Mouse (Mus musculus) C2C12 (cell line): ENCODE data around the gene Sf1. TPM values are rescaled to one million over a fixed set of nuclear protein-coding genes. Genes with fewer than 3 reads are reported as not detected.

Experiments
- H3K27me3 ChIP-seq: one replicate; pipeline ENCODE4 v1.6.1; 2011; ENCODE audit not compliant: control insufficient read depth, insufficient read depth, insufficient read length
- H3K36me3 ChIP-seq: one replicate; pipeline ENCODE4 v1.6.1; 2011; ENCODE audit not compliant: control insufficient read depth, insufficient read depth
- H3K4me3 ChIP-seq: one replicate; pipeline ENCODE4 v1.5.1; 2011; ENCODE audit warnings: mild to moderate bottlenecking, control low read depth; ENCODE audit not compliant: poor library complexity, insufficient read depth, severe bottlenecking
- H3K79me2 ChIP-seq: one replicate; pipeline ENCODE4 v1.6.1; 2011; ENCODE audit not compliant: control insufficient read depth, insufficient read depth
- H3K79me3 ChIP-seq: one replicate; pipeline ENCODE4 v1.6.1; 2011; ENCODE audit warnings: low read depth, control low read depth
- H3ac ChIP-seq: one replicate; pipeline ENCODE3; 2011; ENCODE audit warnings: low read depth; ENCODE audit not compliant: control insufficient read depth, insufficient read length
- CEBPB ChIP-seq: IDR thresholded peaks from one replicate; pipeline ENCODE4 v1.6.1; 2011; ENCODE audit warnings: low read depth, mild to moderate bottlenecking, control low read depth, moderate library complexity
- CTCF ChIP-seq: IDR thresholded peaks from one replicate; pipeline ENCODE4 v1.5.1; 2011; ENCODE audit not compliant: control insufficient read depth, insufficient read depth, insufficient read length
- FOSL1 ChIP-seq: IDR thresholded peaks from one replicate; pipeline ENCODE4 v1.8.0; 2011; ENCODE audit warnings: mild to moderate bottlenecking, low read length; ENCODE audit not compliant: poor library complexity, insufficient read depth, severe bottlenecking
- MAX ChIP-seq: IDR thresholded peaks from one replicate; pipeline ENCODE4 v1.6.1; 2011; ENCODE audit warnings: mild to moderate bottlenecking, control low read depth
- MYOD1 ChIP-seq: IDR thresholded peaks from one replicate; pipeline ENCODE4 v1.6.1; 2011; ENCODE audit warnings: low read depth; ENCODE audit not compliant: control insufficient read depth, insufficient read length
- MYOG ChIP-seq: IDR thresholded peaks from one replicate; pipeline ENCODE4 v1.6.1; 2011; ENCODE audit not compliant: control insufficient read depth, insufficient read length; ENCODE audit errors: extremely low read depth
- USF1 ChIP-seq: IDR thresholded peaks from one replicate; pipeline ENCODE4 v1.6.1; 2011; ENCODE audit warnings: low read depth, mild to moderate bottlenecking, control low read depth, moderate library complexity
- polyA plus RNA-seq: library from polyadenylated mRNA; unstranded; fragments of >200 nt; fragmentation: generic; extraction: Trizol; gene quantifications from one replicate; pipeline ENCODE4 v1.2.1, GENCODE M21; 2012; ENCODE audit warnings: missing spikeins

The Sf1 gene
- polyA plus RNA-seq, 1 experiment: 138 TPM

DNA sequence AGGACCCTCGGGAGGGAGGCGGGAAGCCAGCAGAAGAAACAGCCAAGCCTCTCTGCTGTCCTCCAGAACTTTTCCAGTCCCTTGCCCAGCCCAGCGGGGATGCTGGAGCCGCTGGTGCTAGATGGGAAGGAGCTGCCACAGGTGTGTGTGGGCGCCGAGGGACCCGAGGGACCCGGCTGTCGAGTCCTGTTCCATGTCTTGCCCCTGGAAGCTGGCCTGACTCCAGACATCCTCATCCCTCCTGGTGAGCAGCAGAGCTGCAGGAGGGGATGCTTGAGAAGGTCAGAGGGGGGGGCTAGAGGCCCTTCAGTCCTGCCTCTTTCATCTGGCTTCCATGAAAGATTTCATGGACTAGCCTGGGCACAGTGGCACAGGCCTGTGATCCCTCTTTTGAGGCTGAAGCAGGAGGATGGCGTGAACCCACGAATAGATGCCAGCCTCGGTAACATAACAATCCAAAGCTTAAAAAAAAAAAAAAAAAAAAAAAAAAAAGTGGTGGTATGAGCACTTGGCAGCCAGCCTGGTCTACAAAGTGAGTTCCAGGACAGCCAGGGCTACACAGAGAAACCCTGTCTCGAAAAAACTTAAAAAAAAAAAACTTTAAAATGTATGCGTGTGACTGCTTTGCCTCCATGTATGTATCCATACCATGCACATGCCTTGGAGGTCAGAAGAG lies 11.9 kb upstream of the Sf1 start:
- H3K79me3 ChIP-seq: no peaks in the 10 kb centered on the region
- no peak for TF ChIP-seq MYOD1
- TF ChIP-seq CEBPB: no peak
- no peak overlapping the region for H3K4me3 ChIP-seq
- H3ac ChIP-seq: no peak overlapping the region
- no peaks in the 10 kb centered on the region for H3K36me3 ChIP-seq
- H3K79me2 ChIP-seq: no peaks in the 10 kb centered on the region
- H3K27me3 ChIP-seq: no peaks in the 10 kb centered on the region

DNA sequence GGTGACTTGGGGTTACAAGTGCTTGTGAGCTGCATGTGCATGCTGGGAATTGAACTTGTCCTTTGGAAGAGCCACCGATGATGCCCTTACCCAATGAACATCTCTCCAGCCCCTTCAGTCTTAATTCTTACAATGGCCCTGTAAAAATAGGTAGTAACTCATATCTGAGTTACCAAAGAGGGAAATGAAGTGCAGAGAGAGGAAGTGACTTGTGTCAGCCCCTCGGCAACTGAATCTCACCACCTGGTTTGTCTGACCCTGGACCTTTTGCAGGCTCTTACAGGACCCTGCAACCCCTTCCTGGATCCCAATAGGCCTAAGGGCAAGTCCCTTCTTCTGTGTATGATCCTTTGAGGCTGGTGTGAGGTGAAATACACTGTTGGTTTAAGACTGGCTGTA lies 11.4 kb upstream of the Sf1 start:
- H3K79me3 ChIP-seq: no peaks in the 10 kb centered on the region
- H3ac ChIP-seq: no peak overlapping the region
- TF ChIP-seq CTCF: no peak
- TF ChIP-seq CEBPB: no peak
- TF ChIP-seq MAX: no peak
- TF ChIP-seq MYOD1: no peak
- no peak for TF ChIP-seq FOSL1
- TF ChIP-seq MYOG: no peak
- no peak for TF ChIP-seq USF1
- no peaks in the 10 kb centered on the region for H3K79me2 ChIP-seq
- H3K4me3 ChIP-seq: no peak overlapping the region
- no peaks in the 10 kb centered on the region for H3K27me3 ChIP-seq
- H3K36me3 ChIP-seq: no peaks in the 10 kb centered on the region

DNA sequence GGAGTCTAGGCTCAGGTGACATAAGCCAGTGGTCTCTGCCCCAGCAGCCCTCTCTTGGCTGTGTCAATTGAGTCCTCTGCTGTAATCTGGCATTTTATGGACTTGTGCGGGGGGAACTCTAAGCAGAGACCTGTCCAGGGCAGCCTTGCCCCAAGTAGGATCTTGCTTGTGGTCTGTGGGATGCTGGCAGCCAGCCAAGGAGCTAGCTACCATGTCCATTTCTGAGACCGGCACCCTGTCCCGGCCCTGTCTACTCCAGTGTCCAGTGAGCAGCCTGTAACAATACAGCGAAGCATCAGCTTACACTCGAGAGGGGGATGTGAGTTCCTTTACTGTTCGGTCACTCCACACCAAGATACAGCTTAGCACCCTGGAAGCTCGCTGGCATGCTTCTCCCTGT lies 9.5 kb upstream of the Sf1 start:
- Histone ChIP-seq H3K4me3 (no peak overlapping the region), H3K79me3 (no peaks in the 10 kb centered on the region), H3K79me2 (no peaks in the 10 kb centered on the region), H3ac (no peak overlapping the region), H3K36me3 (no peaks in the 10 kb centered on the region), H3K27me3 (no peaks in the 10 kb centered on the region)
- TF ChIP-seq MYOG (no peak), CEBPB (no peak), USF1 (no peak), MYOD1 (no peak), MAX (no peak), CTCF (no peak), FOSL1 (no peak)

DNA sequence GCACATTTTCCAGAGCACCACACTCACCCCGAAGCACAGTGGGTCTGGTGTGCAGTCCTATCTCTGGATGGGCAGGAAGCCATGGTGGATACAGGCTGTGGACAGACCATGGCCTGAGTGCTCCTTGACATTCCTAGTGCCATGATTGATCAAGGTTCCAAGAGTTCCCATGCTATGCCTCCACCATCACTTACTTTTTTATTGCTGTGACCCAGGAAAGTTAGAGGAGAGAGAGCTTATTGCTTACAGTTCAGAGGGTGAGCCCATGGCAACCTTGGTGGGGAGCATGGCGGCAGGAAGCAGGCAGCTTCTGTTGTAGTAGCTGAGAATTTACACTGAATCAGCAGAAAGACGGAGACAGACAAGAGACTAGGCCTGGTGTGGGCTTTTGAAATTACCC lies 2.2 kb upstream of the Sf1 start:
- Histone ChIP-seq H3K79me2 (peaks cover 26% of the 10 kb centered on the region), H3K27me3 (no peaks in the 10 kb centered on the region), H3K4me3 (no peak overlapping the region), H3K79me3 (peaks cover 19% of the 10 kb centered on the region), H3ac (no peak overlapping the region), H3K36me3 (peaks cover 19% of the 10 kb centered on the region)
- no peak for TF ChIP-seq FOSL1
- no peak for TF ChIP-seq MAX
- no peak for TF ChIP-seq CEBPB
- TF ChIP-seq USF1: no peak
- no peak for TF ChIP-seq MYOG
- no peak for TF ChIP-seq CTCF
- TF ChIP-seq MYOD1: no peak

DNA sequence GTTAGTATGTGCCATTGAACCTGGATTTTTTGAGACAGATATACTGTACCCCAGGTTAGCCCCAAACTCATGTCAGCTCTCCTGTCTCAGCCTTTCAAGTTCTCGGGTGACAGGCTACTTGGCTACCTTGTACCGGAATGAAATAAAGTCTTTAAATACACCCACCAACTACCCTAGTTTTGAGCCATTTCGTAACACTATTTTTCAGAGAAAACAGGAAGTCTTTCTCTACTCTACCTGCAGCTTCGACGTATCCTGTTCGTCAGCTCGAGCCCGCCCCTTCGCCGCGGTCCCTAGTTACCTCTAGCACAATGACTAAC lies 439 bp upstream of the Sf1 start:
- Histone ChIP-seq H3K79me3 (peaks cover 37% of the 10 kb centered on the region), H3K4me3 (peak overlapping the region; percentile 96), H3ac (peak overlapping the region; percentile 40), H3K79me2 (peaks cover 44% of the 10 kb centered on the region), H3K27me3 (no peaks in the 10 kb centered on the region), H3K36me3 (peaks cover 37% of the 10 kb centered on the region)
- no peak for TF ChIP-seq USF1
- no peak for TF ChIP-seq MAX
- TF ChIP-seq MYOD1: no peak
- no peak for TF ChIP-seq CEBPB
- no peak for TF ChIP-seq MYOG
- no peak for TF ChIP-seq CTCF
- no peak for TF ChIP-seq FOSL1

DNA sequence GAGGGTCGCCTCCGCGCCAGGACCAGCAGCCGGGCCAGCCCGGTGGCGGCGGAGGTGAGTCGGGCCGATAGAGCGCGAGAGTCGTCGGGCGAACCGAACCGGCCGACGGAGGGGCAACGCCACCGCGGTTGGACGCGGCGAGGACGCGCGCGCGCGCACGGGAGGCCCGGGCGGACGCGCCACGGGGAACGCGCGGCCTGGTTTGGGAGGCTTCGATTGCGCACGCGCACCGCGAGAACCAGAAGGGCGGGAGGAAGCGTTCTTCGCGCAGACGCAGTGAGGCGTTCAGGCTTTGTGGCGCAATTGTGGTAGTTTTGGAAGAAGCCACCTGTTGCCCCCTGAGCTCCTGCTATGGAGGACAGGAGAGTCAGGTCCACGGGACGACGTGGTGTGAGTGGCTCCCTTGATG lies 831 bp downstream of the Sf1 start:
- Histone ChIP-seq H3K4me3 (peak overlapping the region; percentile 96), H3K79me2 (peaks cover 57% of the 10 kb centered on the region), H3K27me3 (no peaks in the 10 kb centered on the region), H3ac (peak overlapping the region; percentile 93), H3K79me3 (peaks cover 50% of the 10 kb centered on the region), H3K36me3 (peaks cover 48% of the 10 kb centered on the region)
- TF ChIP-seq USF1: no peak
- peak; percentile 75 for TF ChIP-seq CEBPB
- peak; percentile 52 for TF ChIP-seq MYOD1
- TF ChIP-seq MAX: peak; percentile 17
- no peak for TF ChIP-seq CTCF
- TF ChIP-seq MYOG: no peak
